Mouse (Mus musculus): ENCODE results near the gene Gemin6.
A peak's percentile ranks its signal among the peaks of the same experiment; 100 is the strongest.

- TF ChIP-seq POLR2A (IDR thresholded peaks at IDR 0.05; ENCODE audit: low read depth, low read length), result 0 out of 2 replicates have a peak, but pooled peaks have one; percentile 5
- TF ChIP-seq CTCF (IDR thresholded peaks at IDR 0.05; ENCODE audit: borderline replicate concordance, insufficient read depth, low read length), result no peak
Measured at GRCm38 (mm10) chr17:80199160-80199778, 25.0 kb upstream of the Gemin6 start.
